Mouse (Mus musculus) thymus, adult 18-20 months (tissue): ENCODE measurements around the gene Cyfip2.

Experiments
- DNase-seq, 2 experiments: peaks; one replicate each; pipeline ENCODE4 v3.0.0; 2022; ENCODE audit warnings: mixed read lengths in 2 of 2

Cyfip2 gene

GRCm38 (mm10) chr11:46276168-46276567 lies 36.5 kb downstream of the Cyfip2 start:
- DNase-seq, result no peak

- DNase-seq, result peak; percentile 75 to 85
Measured at GRCm38 (mm10) chr11:46275302-46275701, 37.4 kb downstream of the Cyfip2 start.

DNA sequence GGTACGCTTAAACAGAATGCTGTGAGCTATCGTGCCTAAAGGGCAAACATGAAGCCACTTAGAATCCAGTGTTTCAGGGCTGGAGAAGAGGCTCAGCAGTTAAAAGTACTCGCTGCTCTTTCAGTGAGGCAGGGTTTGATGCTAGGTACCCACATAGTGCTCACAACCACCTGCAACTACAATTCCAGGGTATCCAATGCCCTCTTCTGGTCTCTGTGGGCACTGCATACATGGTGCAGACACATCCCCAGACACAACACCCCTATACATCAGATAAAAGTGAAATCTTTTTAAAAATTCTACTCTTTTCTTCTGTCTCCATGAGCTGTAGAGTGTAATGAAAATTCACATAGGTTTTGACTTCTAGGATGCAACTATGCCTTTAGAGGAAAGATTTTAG lies 38.7 kb downstream of the Cyfip2 start:
- DNase-seq, result no peak

- no peak for DNase-seq
Measured at GRCm38 (mm10) chr11:46272058-46272681, 40.5 kb downstream of the Cyfip2 start.

- no peak for DNase-seq
Measured at GRCm38 (mm10) chr11:46269893-46270292, 42.8 kb downstream of the Cyfip2 start.

GRCm38 (mm10) chr11:46269391-46269790 lies 43.3 kb downstream of the Cyfip2 start:
- DNase-seq, result no peak

DNA sequence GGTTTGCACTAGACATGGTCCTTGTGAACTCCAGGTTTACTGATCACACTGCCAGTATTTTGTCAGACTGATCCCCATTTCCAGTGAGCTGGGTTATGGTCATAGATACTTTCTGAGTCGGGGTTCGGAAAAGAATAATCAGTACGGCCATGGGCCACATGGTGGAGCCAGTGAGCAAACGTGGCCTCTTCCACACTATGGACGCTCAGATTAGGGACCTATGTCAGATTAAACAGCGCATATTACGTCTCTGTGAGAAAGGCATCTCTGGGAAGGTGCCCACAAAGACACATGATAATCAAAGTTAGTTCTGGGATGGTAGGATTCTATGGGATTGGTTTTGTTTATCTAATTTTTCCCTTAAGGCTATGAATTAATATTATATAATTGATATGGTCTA lies 43.7 kb downstream of the Cyfip2 start:
- DNase-seq, result peak in 1 of 2 experiments; percentile 33

GRCm38 (mm10) chr11:46265031-46265786 lies 47.5 kb downstream of the Cyfip2 start:
- no peak for DNase-seq

GRCm38 (mm10) chr11:46264584-46264983 lies 48.1 kb downstream of the Cyfip2 start:
- no peak for DNase-seq

DNA sequence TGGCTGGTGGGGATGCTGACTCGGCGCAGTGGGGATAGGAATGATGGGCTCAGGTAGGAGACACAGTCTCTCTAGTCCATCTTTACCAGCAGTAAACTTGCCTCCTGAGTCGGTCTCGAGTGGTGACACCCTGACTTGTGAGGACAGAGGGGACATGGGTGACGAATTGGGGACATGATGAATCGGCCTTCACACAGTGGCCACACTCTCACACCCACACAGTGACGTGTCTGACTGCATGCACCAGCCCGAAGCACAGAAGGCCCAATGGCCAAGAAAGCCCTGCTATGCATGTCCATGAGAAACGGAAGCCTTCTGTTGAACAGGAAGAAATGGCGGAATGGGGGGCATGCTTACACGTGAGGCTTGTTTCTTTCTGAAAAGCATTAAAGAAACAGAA lies 49.4 kb downstream of the Cyfip2 start:
- no peak for DNase-seq

DNA sequence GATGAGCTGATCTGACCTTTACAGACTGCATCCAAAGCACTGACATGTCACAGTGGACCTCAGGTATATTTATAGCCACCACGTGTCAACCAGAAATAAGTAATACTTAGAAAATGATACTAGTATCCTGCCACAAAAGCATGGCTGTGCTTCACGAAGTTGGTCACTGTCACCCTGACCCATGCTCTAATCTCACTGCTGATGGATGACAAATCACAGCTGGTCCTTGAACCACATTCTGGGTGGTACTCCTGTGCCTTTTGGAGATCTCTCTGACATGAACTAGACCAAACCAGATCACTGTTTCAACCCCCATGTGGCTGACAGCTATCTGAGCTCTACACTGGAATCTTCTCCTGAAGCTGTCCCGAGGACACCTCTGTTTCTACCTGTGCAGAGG lies 49.8 kb downstream of the Cyfip2 start:
- DNase-seq, result no peak

GRCm38 (mm10) chr11:46258749-46259148 lies 53.9 kb downstream of the Cyfip2 start:
- DNase-seq, result no peak

DNA sequence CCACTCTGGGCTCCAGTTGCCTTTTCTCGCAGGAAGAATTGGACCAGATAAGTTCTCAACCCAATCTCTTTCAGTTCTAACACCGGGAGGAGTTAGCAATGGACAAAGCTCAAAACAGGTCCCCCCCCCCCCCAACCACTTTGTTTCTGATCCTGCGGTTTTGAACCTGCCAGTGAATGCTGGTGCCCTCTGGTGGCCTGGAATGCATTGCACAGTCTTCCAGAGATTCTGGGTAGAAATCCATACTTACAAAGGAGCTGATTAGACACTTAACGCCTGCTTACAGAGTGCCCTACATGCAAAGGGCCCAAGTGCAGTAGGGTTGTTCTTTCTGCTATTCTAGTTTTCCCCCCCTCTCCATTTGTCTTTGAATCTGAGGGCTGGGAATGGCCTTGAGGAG lies 54.5 kb downstream of the Cyfip2 start:
- no peak for DNase-seq

DNA sequence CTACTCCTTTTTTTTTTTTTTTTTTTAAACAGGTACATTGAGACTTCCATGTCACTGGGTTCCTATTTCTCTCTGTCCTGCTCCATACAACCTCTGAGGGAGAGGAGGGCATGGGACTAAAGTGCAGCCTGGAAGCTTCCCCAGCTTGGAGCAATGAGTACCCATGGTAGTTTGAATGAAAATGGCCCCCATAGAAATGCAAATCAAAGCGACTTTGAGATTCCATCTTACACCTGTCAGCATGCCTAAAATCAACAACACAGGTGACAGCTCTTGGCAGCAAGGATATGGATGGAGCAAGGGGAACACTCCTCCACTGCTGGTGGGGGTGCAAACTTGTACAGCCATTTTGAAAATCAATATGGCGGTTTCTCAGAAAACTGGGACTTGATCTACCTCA lies 57.4 kb downstream of the Cyfip2 start:
- no peak for DNase-seq

DNA sequence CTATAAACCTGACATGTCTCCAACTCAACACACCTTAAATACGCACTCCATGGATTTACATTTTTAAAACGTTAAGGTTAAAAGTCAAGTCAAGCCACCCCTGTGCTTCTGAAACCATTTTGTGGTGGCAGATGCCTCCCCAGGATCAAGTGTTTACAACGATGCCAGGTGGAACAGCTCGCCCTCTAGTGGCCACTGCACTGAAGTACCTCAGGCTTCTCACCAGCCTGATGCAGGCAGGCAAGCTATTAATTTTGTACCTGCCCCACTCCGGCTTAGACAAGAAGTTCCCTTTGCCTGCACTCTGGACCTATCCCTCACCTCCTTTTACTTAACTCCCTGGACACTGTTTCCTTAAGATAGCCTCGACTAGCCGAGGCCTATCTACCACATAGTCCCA lies 60.7 kb downstream of the Cyfip2 start:
- peak in 1 of 2 experiments; percentile 30 for DNase-seq

- DNase-seq, result no peak
Measured at GRCm38 (mm10) chr11:46248352-46248751, 64.3 kb downstream of the Cyfip2 start.

- DNase-seq, result no peak
Measured at GRCm38 (mm10) chr11:46246393-46246792, 66.3 kb downstream of the Cyfip2 start.

GRCm38 (mm10) chr11:46245926-46246325 lies 66.7 kb downstream of the Cyfip2 start:
- DNase-seq, result no peak

GRCm38 (mm10) chr11:46244731-46245604 lies 67.7 kb downstream of the Cyfip2 start:
- DNase-seq, result no peak

DNA sequence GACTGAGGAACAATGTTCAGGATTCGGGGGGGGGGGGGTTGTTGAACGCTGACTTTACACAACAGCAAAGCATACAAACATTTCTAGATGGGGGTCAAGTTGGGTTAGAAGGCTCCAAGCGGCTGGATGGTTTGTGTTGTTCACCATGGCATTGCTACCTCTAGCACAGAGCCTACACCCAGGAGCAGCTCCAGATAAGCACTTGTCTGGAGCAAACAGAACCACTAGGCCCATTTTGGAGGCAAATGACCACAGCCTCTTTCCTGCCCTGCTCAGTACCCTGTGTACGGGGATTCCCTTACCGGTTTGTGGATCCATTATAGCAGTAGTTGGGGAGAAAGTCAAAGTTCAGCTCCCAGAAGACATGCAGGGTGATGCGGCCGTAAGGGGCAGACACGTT lies 70.7 kb downstream of the Cyfip2 start:
- no peak for DNase-seq

DNA sequence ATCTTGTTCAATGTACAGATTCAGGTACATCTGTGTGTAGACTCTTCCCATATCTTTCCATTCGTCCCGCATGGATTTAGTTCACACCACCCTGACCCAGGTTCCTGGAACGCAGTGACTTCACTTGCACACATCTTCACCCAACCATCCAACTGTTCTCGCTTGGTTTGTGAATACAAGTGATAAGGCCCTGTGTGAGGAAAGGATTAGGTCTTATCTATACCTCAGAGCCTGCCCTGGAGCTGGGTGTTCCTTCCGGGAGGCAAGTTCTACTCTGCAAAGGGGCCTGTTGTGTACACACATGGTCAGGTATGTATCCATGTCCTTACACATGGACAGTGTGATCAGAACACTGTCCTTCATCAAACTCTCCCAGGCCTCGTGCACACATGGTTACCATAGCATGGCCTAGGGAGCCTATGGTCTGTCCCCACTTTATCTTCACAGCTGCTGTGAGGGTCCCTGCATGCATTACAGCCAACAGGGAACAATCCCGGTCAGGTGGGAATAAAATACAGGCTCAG lies 71.4 kb downstream of the Cyfip2 start:
- no peak for DNase-seq

- peak; percentile 37 to 40 for DNase-seq
Measured at GRCm38 (mm10) chr11:46236976-46237375, 75.7 kb downstream of the Cyfip2 start.

DNA sequence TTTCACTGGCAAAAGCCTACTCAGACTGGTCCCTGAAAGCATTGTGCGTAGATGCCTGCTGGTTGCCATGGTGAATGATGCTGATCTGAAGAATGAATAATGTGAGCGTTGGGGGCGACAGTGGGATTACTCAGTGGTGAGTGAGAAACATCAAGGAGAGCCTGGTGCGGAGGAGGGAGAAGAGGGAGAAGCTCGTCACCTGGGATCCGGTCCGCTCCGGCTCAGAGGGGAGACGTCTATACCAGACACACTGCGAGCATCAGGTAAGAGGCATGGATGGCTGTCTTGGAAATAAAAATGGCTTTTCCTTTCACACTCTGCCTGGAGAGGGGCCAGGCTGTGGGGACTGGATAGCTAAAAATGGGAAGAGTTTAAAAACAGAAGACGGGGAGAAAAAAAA lies 77.3 kb downstream of the Cyfip2 start, which contains the start of gene Fndc9:
TSS of gene Fndc9 (plus strand) at position 198 of the 400 bp plus-strand sequence.
- DNase-seq, result no peak
